Mouse (Mus musculus) urinary bladder, postnatal 4 days (tissue): ENCODE data around the gene Caskin2.

ENCODE experiments used
- DNase-seq, 2 experiments: peaks; one replicate each; pipeline ENCODE4 v3.0.0; 2021 to 2022; ENCODE audit warnings: low spot score in 2 of 2

Caskin2 gene

GRCm38 (mm10) chr11:115831518-115831917 lies 18.1 kb upstream of the Caskin2 start:
- DNase-seq, result no peak

GRCm38 (mm10) chr11:115830550-115831325 lies 17.3 kb upstream of the Caskin2 start:
- no peak for DNase-seq

GRCm38 (mm10) chr11:115829036-115829435 lies 15.6 kb upstream of the Caskin2 start:
- DNase-seq, result no peak

- DNase-seq, result no peak
Observed at GRCm38 (mm10) chr11:115827624-115828023, 14.2 kb upstream of the Caskin2 start.

GRCm38 (mm10) chr11:115826487-115826886 lies 13.0 kb upstream of the Caskin2 start:
- no peak for DNase-seq

- no peak for DNase-seq
Observed at GRCm38 (mm10) chr11:115824813-115825212, 11.4 kb upstream of the Caskin2 start.

- DNase-seq, result peak; percentile 84 to 86
Observed at GRCm38 (mm10) chr11:115823774-115824740, 10.6 kb upstream of the Caskin2 start, which contains the start of gene Llgl2. Gene Llgl2 (plus strand): TSS chr11:115824049.

- no peak for DNase-seq
Observed at GRCm38 (mm10) chr11:115821001-115821400, 7.6 kb upstream of the Caskin2 start.

GRCm38 (mm10) chr11:115819915-115820623 lies 6.6 kb upstream of the Caskin2 start:
- DNase-seq, result no peak

- no peak for DNase-seq
Observed at GRCm38 (mm10) chr11:115817331-115817730, 3.9 kb upstream of the Caskin2 start.

GRCm38 (mm10) chr11:115814605-115815450 lies 1.4 kb upstream of the Caskin2 start, which contains the start of gene Tsen54:
Gene Tsen54 (plus strand): TSS chr11:115814724.
- DNase-seq, result peak; percentile 81 to 90

GRCm38 (mm10) chr11:115812533-115813420 lies 662 bp downstream of the Caskin2 start:
- peak in 1 of 2 experiments; percentile 54 for DNase-seq

GRCm38 (mm10) chr11:115812095-115812494 lies 1.3 kb downstream of the Caskin2 start:
- no peak for DNase-seq

- no peak for DNase-seq
Observed at GRCm38 (mm10) chr11:115811381-115812093, 1.9 kb downstream of the Caskin2 start.

- peak in 1 of 2 experiments; percentile 64 for DNase-seq
Observed at GRCm38 (mm10) chr11:115810377-115810776, 3.1 kb downstream of the Caskin2 start.

GRCm38 (mm10) chr11:115809311-115809781 lies 4.1 kb downstream of the Caskin2 start:
- no peak for DNase-seq

GRCm38 (mm10) chr11:115808696-115809310 lies 4.6 kb downstream of the Caskin2 start:
- DNase-seq, result peak in 1 of 2 experiments; percentile 57

GRCm38 (mm10) chr11:115807971-115808370 lies 5.5 kb downstream of the Caskin2 start:
- DNase-seq, result no peak
